Mouse (Mus musculus) heart, embryonic 13.5 days (tissue): Measurements from ENCODE around the gene Plekhn1. TPM values are rescaled to one million over a fixed set of nuclear protein-coding genes. Genes with fewer than 3 reads are reported as not detected.

Source experiments
- ATAC-seq: fragments of 200-750 bp; cut with Nextera tagmentation; 2 replicates; pipeline ENCODE4 v1.8.0; 2017; ENCODE audit warnings: moderate TSS enrichment; ENCODE audit not compliant: insufficient number of reproducible peaks, low FRiP score, low TSS enrichment; ENCODE audit errors: extremely low read depth
- H3K27ac ChIP-seq: fragments of 300-500 bp; sonication (generic); replicated peaks from 2 replicates; pipeline ENCODE4 v1.5.1; 2015; ENCODE audit warnings: moderate library complexity, mild to moderate bottlenecking, inconsistent platforms
- H3K27me3 ChIP-seq: fragments of 300-500 bp; sonication (generic); replicated peaks from 2 replicates; pipeline ENCODE4 v1.6.1; 2015; ENCODE audit warnings: mild to moderate bottlenecking, inconsistent platforms
- H3K36me3 ChIP-seq: fragments of 300-500 bp; sonication (generic); 2 replicates; pipeline ENCODE4 v1.6.1; 2015; ENCODE audit warnings: mild to moderate bottlenecking, inconsistent platforms
- H3K4me1 ChIP-seq: fragments of 300-500 bp; sonication (generic); 2 replicates; pipeline ENCODE4 v1.6.1; 2015; ENCODE audit warnings: inconsistent platforms
- H3K4me2 ChIP-seq: fragments of 300-500 bp; sonication (generic); 2 replicates; pipeline ENCODE4 v1.6.1; 2015; ENCODE audit warnings: inconsistent platforms, mild to moderate bottlenecking, moderate library complexity
- H3K4me3 ChIP-seq: fragments of 300-500 bp; sonication (generic); 2 replicates; pipeline ENCODE4 v1.5.1; 2015; ENCODE audit warnings: moderate library complexity, mild to moderate bottlenecking, inconsistent platforms
- H3K9ac ChIP-seq: fragments of 300-500 bp; sonication (generic); 2 replicates; pipeline ENCODE4 v1.6.1; 2015; ENCODE audit warnings: inconsistent platforms, mild to moderate bottlenecking, moderate library complexity
- H3K9me3 ChIP-seq: fragments of 300-500 bp; sonication (generic); 2 replicates; pipeline ENCODE4 v1.6.1; 2016; ENCODE audit warnings: inconsistent platforms
- WGBS: fragments of 180-500 bp; shearing (Covaris S2); methylation state at CpG from one replicate; pipeline ENCODE4 v1.1.7; 2015; ENCODE audit warnings: mixed read lengths; 5-methylcytosine and 5-hydroxymethylcytosine counted together
- polyA plus RNA-seq: library from polyadenylated mRNA; unstranded; fragments of >200 nt; fragmentation: Nextera tagmentation; extraction: Ambion mirVana; gene quantifications from 2 replicates; pipeline ENCODE4 v1.2.1, GENCODE M21; 2015

Gene Plekhn1
- polyA plus RNA-seq, 1 experiment from 2014 or later, result 13.1 TPM

- ATAC-seq, result no peak
- 60% methylated on average over 6 of the region's 6 CpGs for WGBS
- Histone ChIP-seq H3K36me3 (peaks cover 45% of the 10 kb centered on the region), H3K27ac (no peak overlapping the region), H3K27me3 (no peaks in the 10 kb centered on the region), H3K9me3 (no peaks in the 10 kb centered on the region), H3K4me3 (no peak overlapping the region), H3K4me2 (peak overlapping the region; percentile 3; the same call in 1 of the 2 replicates), H3K9ac (peak overlapping the region; percentile 25; the same call in 1 of the 2 replicates), H3K4me1 (peaks cover 62% of the 10 kb centered on the region)
Measured at GRCm38 (mm10) chr4:156194346-156194745, 40.3 kb downstream of the Plekhn1 start.

DNA sequence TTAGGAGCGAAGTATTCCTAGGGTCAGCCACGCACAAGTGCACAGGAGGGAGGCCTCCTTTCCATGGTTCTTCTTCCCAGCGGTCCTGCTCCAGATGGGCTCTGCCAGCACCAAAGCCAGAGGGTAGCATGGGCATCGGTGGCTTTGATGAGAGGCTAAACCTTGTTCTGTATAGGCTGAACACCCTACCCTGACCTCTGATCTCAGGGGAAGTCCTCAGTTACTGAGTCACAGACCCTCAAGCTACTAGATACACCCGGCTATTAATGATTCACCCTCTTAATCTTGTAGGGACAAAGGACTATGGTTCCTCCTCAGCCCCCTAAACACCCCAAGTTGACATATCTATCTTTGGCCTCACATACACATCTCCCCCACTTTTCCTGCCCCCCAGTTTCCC is 40.8 kb downstream of the Plekhn1 start:
- H3K4me3 ChIP-seq, result no peak overlapping the region

DNA sequence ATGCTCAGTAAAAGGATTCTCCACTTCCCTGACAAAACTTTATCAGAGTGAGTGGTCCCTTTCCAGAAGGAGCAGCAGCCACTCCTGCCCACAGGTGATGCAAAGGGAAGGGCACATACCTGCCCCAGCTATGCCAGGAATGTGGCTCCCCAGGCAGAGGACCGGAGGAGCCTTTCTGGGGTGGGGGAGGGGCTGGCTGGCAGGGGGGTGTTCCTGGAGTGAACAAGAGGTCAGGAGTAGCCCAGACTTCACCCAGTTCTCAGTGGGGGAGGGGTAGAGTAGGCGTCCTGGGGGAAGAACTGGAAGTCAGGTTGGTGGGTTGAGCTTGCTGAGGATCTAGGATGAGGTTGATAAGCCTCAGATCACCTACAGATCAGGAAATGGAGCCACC is 41.5 kb downstream of the Plekhn1 start:
- ATAC-seq, result no peak
- 19% methylated on average over 2 of the region's 2 CpGs for WGBS
- no peaks in the 10 kb centered on the region for H3K27me3 ChIP-seq
- H3K36me3 ChIP-seq, result peaks cover 45% of the 10 kb centered on the region
- no peak overlapping the region for H3K4me2 ChIP-seq
- H3K27ac ChIP-seq, result peak overlapping the region; percentile 34
- H3K9me3 ChIP-seq, result no peaks in the 10 kb centered on the region
- H3K9ac ChIP-seq, result peak overlapping the region; percentile 1; the same call in 1 of the 2 replicates
- H3K4me3 ChIP-seq, result no peak overlapping the region
- peaks cover 74% of the 10 kb centered on the region for H3K4me1 ChIP-seq

More for the DNA sequence above, 40.8 kb downstream of the Plekhn1 start:
- peaks cover 45% of the 10 kb centered on the region for H3K36me3 ChIP-seq
- H3K9me3 ChIP-seq, result no peaks in the 10 kb centered on the region
- H3K27me3 ChIP-seq, result no peaks in the 10 kb centered on the region
- H3K4me1 ChIP-seq, result peaks cover 67% of the 10 kb centered on the region
- H3K27ac ChIP-seq, result no peak overlapping the region
- 0 out of 2 replicates have a peak overlapping the region, but pooled peaks have one; percentile 1 for H3K9ac ChIP-seq
- H3K4me2 ChIP-seq, result no peak overlapping the region
- ATAC-seq, result no peak
- WGBS, result 72% methylated on average over 5 of the region's 5 CpGs

DNA sequence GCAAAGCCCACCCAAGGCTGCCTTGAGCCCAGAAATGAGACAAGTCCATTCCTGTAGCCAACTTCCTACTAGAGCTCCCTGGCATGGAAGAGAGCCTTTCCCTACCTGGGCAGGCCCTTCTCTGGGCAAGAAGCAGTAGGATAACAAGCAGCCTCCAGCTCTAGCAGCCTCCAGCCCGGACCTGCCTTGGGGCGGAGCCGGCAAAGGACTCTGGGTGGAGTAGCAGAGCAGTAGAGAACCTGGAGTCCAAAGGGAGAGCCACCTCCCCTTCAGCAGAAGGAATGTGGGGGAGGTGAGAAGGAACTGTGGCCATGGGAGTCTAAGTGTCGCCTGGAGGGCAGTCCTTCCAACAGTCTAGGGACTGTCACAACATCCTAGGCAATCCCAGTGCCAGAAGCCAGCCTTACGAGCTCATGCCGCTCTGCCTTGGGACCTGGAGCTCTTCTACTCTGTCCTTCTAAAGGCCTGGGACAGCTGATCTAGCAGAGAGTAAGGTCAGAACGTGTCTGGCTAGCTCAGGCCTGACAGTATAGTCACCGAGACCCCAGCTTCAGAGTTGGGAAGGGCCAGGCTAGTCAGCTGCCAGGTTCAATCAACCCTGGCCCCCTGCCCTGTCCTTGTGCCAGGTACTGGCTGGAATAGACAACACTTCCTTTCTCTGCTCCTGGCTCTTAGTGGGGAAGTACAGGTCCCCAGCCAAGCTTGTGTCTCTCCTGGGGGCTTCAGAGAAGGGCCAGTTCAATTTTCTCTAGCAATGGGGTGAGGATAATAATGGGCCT is 42.0 kb downstream of the Plekhn1 start:
- no peaks in the 10 kb centered on the region for H3K9me3 ChIP-seq
- H3K27ac ChIP-seq, result peak overlapping the region; percentile 34
- peaks cover 80% of the 10 kb centered on the region for H3K4me1 ChIP-seq
- no peak for ATAC-seq
- H3K4me2 ChIP-seq, result peak overlapping the region; percentile 16
- H3K36me3 ChIP-seq, result peaks cover 45% of the 10 kb centered on the region
- H3K4me3 ChIP-seq, result no peak overlapping the region
- H3K27me3 ChIP-seq, result no peaks in the 10 kb centered on the region
- peak overlapping the region; percentile 1; the same call in 1 of the 2 replicates for H3K9ac ChIP-seq
- 42% methylated on average over 8 of the region's 8 CpGs for WGBS

DNA sequence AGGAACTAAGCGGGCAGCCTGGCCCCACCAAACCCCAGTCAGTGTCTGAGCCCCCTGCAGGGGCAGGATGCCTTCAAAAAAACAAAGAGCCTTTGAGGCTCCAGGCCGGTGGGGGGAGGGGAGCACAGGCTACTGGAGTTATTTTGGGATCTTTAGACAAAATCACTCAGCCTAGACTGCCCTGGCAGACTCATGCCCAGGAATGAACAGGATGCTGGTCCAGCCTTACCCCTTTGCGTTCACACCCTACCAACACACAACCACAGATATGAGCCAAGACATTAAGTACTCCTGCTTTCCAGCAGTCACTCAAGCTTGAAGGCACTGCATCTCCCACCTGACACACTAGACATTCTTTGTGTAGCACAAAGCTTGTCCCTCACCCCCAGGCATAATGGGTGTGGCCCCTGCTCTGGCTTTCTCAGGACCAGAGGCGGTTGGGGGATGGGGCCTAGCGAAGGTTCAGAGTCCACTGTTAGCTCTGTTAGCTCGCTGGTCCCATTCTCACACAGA is 45.8 kb downstream of the Plekhn1 start:
- peaks cover 46% of the 10 kb centered on the region for H3K36me3 ChIP-seq
- peak overlapping the region; percentile 68 for H3K9ac ChIP-seq
- H3K4me2 ChIP-seq, result peak overlapping the region; percentile 41
- 18% methylated on average over 6 of the region's 6 CpGs for whole genome bisulfite sequencing
- H3K4me1 ChIP-seq, result peaks cover 86% of the 10 kb centered on the region
- no peak overlapping the region for H3K4me3 ChIP-seq
- peak overlapping the region; percentile 64 for H3K27ac ChIP-seq
- no peaks in the 10 kb centered on the region for H3K9me3 ChIP-seq
- H3K27me3 ChIP-seq, result no peaks in the 10 kb centered on the region
- 0 out of 2 replicates have a peak, but pooled peaks have one; percentile 20 for ATAC-seq

DNA sequence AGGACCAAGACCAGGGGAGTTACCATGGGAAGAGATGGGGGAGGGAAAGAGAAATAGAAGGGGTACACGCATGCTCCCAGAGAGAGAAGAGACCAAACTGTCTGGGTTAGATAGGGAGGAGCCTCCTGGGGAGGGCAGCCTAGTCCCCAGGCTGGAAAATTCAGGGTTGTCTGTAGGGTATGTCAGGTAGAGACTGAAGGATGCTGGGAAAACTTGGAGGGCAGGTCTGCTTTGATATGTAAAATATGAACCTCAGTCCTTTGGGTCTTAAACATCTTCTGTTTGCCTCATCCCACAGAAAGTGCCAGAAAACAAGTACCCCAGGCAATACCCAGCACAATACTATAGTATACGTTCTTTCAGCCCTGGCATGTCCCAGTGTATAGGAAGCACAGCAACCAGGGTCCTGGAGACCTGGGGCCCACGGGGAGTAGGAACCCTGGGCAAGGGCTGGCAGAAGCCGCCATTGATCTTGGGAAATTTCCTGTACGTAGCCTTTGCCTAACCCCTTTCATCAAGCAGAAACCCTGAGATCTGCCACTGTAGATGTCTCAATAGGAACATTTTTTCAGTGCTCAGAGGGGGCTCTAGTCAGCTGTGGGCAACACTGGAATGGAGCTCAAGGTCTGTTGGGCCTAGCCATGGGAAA is 46.4 kb downstream of the Plekhn1 start:
- H3K9ac ChIP-seq, result peak overlapping the region; percentile 68; the same call in 1 of the 2 replicates
- no peak for ATAC-seq
- peak overlapping the region; percentile 64 for H3K27ac ChIP-seq
- peaks cover 81% of the 10 kb centered on the region for H3K4me1 ChIP-seq
- peak overlapping the region; percentile 41; the same call in 1 of the 2 replicates for H3K4me2 ChIP-seq
- no peak overlapping the region for H3K4me3 ChIP-seq
- peaks cover 46% of the 10 kb centered on the region for H3K36me3 ChIP-seq
- no peaks in the 10 kb centered on the region for H3K9me3 ChIP-seq
- no peaks in the 10 kb centered on the region for H3K27me3 ChIP-seq
- WGBS, result 70% methylated on average over 5 of the region's 5 CpGs

- Histone ChIP-seq H3K4me3 (peak overlapping the region; percentile 47), H3K4me2 (peak overlapping the region; percentile 68), H3K36me3 (peaks cover 53% of the 10 kb centered on the region), H3K4me1 (peaks cover 68% of the 10 kb centered on the region), H3K27ac (peak overlapping the region; percentile 64), H3K27me3 (no peaks in the 10 kb centered on the region), H3K9me3 (no peaks in the 10 kb centered on the region), H3K9ac (peak overlapping the region; percentile 81)
- 6% methylated on average over 30 of the region's 31 CpGs for WGBS
- ATAC-seq, result no peak
Measured at GRCm38 (mm10) chr4:156185950-156186850, 48.5 kb downstream of the Plekhn1 start.

DNA sequence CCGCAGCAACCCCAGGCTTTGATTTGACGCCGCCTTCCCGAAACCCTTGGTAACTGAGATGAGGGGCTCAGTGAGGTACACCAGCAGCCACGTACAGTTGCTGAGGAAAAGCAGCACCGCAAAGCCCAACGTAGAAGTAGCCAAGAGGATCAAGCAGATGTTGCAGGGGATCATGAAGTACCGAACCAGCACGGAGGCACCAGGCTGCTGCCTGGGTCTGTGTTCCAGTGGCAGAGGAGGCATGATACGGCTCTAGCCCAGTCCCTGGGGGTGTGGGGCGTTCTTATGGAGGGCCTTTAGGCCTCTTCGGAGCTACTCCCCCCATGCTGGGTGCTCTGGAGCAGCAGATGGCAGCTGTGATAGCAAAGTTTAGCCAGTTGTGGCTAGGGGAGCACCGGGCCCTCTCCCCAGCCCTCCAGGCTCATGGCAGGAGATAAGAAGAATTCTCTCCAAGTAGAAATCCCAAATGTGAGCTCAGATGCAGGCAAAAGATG is 49.2 kb downstream of the Plekhn1 start:
- WGBS, result 68% methylated on average over 13 of the region's 13 CpGs

GRCm38 (mm10) chr4:156184291-156184954 is 50.2 kb downstream of the Plekhn1 start:
- no peak overlapping the region for H3K4me3 ChIP-seq
- peak overlapping the region; percentile 64; the same call in 1 of the 2 replicates for H3K27ac ChIP-seq
- H3K9me3 ChIP-seq, result no peaks in the 10 kb centered on the region
- 62% methylated on average over 7 of the region's 7 CpGs for WGBS
- no peak for ATAC-seq
- peak overlapping the region; percentile 81 for H3K9ac ChIP-seq
- peaks cover 56% of the 10 kb centered on the region for H3K4me1 ChIP-seq
- peaks cover 56% of the 10 kb centered on the region for H3K36me3 ChIP-seq
- H3K27me3 ChIP-seq, result no peaks in the 10 kb centered on the region
- peak overlapping the region; percentile 68 for H3K4me2 ChIP-seq

More for the DNA sequence above, 49.2 kb downstream of the Plekhn1 start:
- H3K36me3 ChIP-seq, result peaks cover 53% of the 10 kb centered on the region
- no peak for ATAC-seq
- H3K4me2 ChIP-seq, result peak overlapping the region; percentile 68
- peak overlapping the region; percentile 47 for H3K4me3 ChIP-seq
- H3K27ac ChIP-seq, result peak overlapping the region; percentile 64
- H3K9me3 ChIP-seq, result no peaks in the 10 kb centered on the region
- H3K9ac ChIP-seq, result peak overlapping the region; percentile 81
- no peaks in the 10 kb centered on the region for H3K27me3 ChIP-seq
- H3K4me1 ChIP-seq, result peaks cover 66% of the 10 kb centered on the region

- peaks cover 62% of the 10 kb centered on the region for H3K36me3 ChIP-seq
- H3K4me1 ChIP-seq, result peaks cover 49% of the 10 kb centered on the region
- 80% methylated on average over 5 of the region's 5 CpGs for WGBS
- no peak overlapping the region for H3K4me2 ChIP-seq
- no peaks in the 10 kb centered on the region for H3K9me3 ChIP-seq
- H3K27me3 ChIP-seq, result no peaks in the 10 kb centered on the region
- no peak for ATAC-seq
- H3K4me3 ChIP-seq, result no peak overlapping the region
- no peak overlapping the region for H3K27ac ChIP-seq
- H3K9ac ChIP-seq, result no peak overlapping the region
Measured at GRCm38 (mm10) chr4:156183747-156184146, 50.9 kb downstream of the Plekhn1 start.
